Mouse (Mus musculus): ENCODE results near the gene Oas1e. TPM values are rescaled to one million over a fixed set of nuclear protein-coding genes. Genes with fewer than 3 reads are reported as not detected.
A peak's percentile ranks its signal among the peaks of the same experiment; 100 is the strongest.
"Not testable (repeated sequence)": the region's sequence is repeated elsewhere in the genome, so short reads cannot be mapped to it uniquely, and the experiment has no call there.

The Oas1e gene
- polyA plus RNA-seq (2016; fragmentation: Nextera tagmentation; extraction: Ambion mirVana), result not detected in 2 replicates

- H3K27ac ChIP-seq (replicated peaks); H3K27me3 ChIP-seq (replicated peaks; ENCODE audit: low read depth, poor library complexity, severe bottlenecking); H3K4me1 ChIP-seq; H3K36me3 ChIP-seq (replicated peaks); H3K4me3 ChIP-seq; DNase-seq (ENCODE audit: low spot score); H3K9me3 ChIP-seq: not testable (repeated sequence)
- 80% methylated on average over 9 of the region's 9 CpGs for WGBS
These were observed at the start of gene Oas1e for GRCm38 (mm10) chr5:120795480-120796034. Gene Oas1e (minus strand): TSS chr5:120795530.

GRCm38 (mm10) chr5:120844713-120845112, 49.4 kb upstream of the Oas1e start:
- no peaks in the 10 kb centered on the region for H3K36me3 ChIP-seq (replicated peaks)
- no peak overlapping the region for H3K4me3 ChIP-seq
- no peak for DNase-seq (ENCODE audit: low spot score)
- no peaks in the 10 kb centered on the region for H3K27me3 ChIP-seq (replicated peaks; ENCODE audit: low read depth, poor library complexity, severe bottlenecking)
- H3K4me1 ChIP-seq, result no peaks in the 10 kb centered on the region
- H3K27ac ChIP-seq (replicated peaks), result no peak overlapping the region
- no peaks in the 10 kb centered on the region for H3K9me3 ChIP-seq
- WGBS, result 82% methylated on average over 3 of the region's 3 CpGs

DNA sequence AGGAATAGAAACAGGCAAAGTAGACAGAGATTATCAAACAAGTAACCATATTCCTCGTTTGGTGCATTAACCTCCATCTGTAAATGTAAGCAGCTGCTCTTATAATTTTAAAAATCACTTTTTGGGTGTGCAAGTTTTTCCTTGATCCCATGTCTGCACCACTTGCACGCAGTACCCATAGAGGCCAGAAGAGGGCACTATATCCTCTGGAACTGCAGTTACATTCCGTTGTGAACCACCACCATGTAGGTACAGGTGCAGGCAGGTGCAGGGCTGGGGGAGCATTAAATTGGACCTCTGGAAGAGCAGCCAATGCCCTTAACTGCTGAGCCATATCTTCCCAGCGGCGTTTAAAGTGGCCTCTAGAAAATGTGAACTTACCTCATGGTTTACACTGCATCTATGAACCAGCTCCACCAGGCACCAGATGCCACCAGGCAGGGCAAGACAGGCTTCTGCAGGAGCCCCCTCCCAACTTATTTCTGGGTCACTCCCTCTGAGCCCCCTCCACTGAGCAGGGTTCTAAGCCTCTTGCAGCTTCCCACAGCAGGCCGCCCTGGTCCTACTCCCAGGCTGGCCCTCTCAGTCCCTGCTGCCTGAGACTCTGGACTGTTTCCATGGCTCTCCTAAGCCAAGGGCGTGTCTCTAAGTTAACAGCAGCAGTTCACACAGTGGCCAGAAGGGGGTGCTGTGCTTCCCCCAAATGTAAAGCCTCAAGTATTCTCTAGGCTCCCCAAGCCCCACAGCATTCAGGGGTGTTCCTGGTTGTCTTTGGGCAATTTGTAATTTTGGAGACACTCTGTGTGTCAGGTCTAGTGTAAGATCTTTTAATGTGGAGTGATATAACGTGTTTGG, 41.6 kb upstream of the Oas1e start:
- H3K4me1 ChIP-seq, result peaks cover 9% of the 10 kb centered on the region
- no peaks in the 10 kb centered on the region for H3K9me3 ChIP-seq
- DNase-seq (ENCODE audit: low spot score), result peak; percentile 60

GRCm38 (mm10) chr5:120833335-120834280, 38.3 kb upstream of the Oas1e start:
- Histone ChIP-seq H3K4me3 (no peak overlapping the region), H3K9me3 (no peaks in the 10 kb centered on the region), H3K27me3 (replicated peaks; ENCODE audit: low read depth, poor library complexity, severe bottlenecking) (peaks cover 19% of the 10 kb centered on the region), H3K36me3 (replicated peaks) (no peaks in the 10 kb centered on the region), H3K4me1 (peaks cover 9% of the 10 kb centered on the region), H3K27ac (replicated peaks) (no peak overlapping the region)
- no peak for DNase-seq (ENCODE audit: low spot score)
- WGBS, result 21% methylated on average over 17 of the region's 17 CpGs

More for the DNA sequence above, 41.6 kb upstream of the Oas1e start:
- 9% methylated on average over 8 of the region's 8 CpGs for WGBS
- no peaks in the 10 kb centered on the region for H3K36me3 ChIP-seq (replicated peaks)
- no peak overlapping the region for H3K4me3 ChIP-seq
- no peak overlapping the region for H3K27ac ChIP-seq (replicated peaks)
- H3K27me3 ChIP-seq (replicated peaks; ENCODE audit: low read depth, poor library complexity, severe bottlenecking), result peaks cover 19% of the 10 kb centered on the region

DNA sequence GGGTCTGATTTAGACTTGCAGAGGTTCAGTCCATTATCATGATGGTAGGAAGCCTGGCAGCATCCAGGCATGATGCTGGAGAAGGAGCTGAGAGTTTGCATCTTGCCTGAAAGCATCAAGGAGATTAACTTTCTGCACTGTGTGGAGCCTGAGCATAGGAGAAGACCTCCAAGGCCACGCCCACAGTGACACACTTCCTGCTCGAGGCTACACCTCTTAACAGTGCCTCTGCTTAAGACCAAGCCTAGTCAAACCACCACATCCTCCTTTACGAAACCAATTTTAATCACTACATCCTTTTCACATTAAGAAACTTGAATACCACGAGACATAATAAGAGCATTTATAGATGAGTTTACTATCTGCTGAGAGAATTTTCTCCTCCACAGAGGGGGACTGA, 35.7 kb upstream of the Oas1e start:
- no peak for DNase-seq (ENCODE audit: low spot score)
- H3K36me3 ChIP-seq (replicated peaks), result no peaks in the 10 kb centered on the region
- peaks cover 9% of the 10 kb centered on the region for H3K4me1 ChIP-seq
- WGBS, result 84% methylated on average over 4 of the region's 4 CpGs
- H3K4me3 ChIP-seq, result no peak overlapping the region
- H3K27ac ChIP-seq (replicated peaks), result no peak overlapping the region
- no peaks in the 10 kb centered on the region for H3K9me3 ChIP-seq
- peaks cover 16% of the 10 kb centered on the region for H3K27me3 ChIP-seq (replicated peaks; ENCODE audit: low read depth, poor library complexity, severe bottlenecking)

DNA sequence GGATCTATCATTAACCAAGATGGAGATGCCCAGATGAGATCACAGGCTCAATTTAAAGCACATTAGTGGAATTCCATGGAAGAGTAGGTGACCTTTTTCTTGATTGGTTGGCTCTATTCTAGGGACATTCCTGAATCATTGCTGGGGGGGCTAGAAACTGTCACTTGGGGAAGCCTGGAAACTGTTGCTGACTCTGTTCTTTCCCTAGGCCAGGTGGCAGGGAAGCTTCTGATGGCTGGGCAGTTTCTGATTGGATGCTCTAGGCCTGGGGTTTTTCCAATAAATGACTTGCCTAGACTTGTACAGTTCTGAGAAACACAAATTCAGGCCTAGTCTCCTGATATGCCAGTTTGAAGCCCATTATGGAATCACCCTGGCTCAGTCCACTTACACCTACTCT, 23.7 kb upstream of the Oas1e start:
- Histone ChIP-seq H3K4me1 (no peaks in the 10 kb centered on the region), H3K9me3 (peaks cover 14% of the 10 kb centered on the region; the same call in 1 of the 2 replicates), H3K27me3 (replicated peaks; ENCODE audit: low read depth, poor library complexity, severe bottlenecking) (no peaks in the 10 kb centered on the region), H3K36me3 (replicated peaks) (no peaks in the 10 kb centered on the region), H3K27ac (replicated peaks) (no peak overlapping the region), H3K4me3 (no peak overlapping the region)
- DNase-seq (ENCODE audit: low spot score), result no peak

DNA sequence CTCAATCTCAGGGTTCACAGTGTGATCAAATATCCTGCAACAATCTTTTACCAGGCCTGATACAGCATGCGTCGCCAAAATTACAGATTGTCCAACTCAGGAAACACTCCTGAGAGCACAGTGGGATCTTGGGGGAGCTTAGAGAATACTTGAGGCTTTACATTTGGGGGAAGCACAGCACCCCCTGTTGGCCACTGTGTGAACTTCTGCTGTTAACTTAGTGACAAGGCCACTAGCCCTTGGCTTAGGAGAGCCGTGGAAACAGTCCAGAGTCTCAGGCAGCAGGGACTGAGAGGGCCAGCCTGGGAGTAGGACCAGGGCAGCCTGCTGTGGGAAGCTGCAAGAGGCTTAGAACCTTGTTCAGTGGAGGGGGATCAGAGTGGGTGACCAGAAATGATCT, 20.6 kb upstream of the Oas1e start:
- Histone ChIP-seq H3K4me3 (no peak overlapping the region), H3K27me3 (replicated peaks; ENCODE audit: low read depth, poor library complexity, severe bottlenecking) (no peaks in the 10 kb centered on the region), H3K36me3 (replicated peaks) (no peaks in the 10 kb centered on the region), H3K4me1 (peaks cover 16% of the 10 kb centered on the region), H3K27ac (replicated peaks) (no peak overlapping the region), H3K9me3 (peaks cover 14% of the 10 kb centered on the region; the same call in 1 of the 2 replicates)
- peak; percentile 27 for DNase-seq (ENCODE audit: low spot score)
- 65% methylated on average over 3 of the region's 3 CpGs for WGBS

DNA sequence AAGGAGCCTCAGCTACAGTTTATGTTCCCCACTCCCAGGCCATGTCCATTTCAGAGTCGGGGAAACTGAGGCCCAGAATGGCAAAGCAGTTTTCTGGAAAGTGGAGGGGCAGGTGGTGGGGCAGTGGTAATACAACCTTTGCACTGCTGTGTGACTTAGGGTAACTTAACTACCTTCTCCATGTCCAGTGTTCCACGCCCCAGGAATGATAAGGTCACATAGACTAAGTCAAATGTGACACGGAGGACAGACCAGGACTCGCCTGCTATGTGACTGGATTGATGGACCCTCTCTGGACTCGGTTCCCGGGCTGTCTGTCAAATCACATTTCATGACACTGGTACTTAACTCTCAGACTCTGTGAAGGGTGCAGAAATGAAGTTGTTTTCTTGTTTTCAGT, 17.7 kb upstream of the Oas1e start:
- Histone ChIP-seq H3K4me1 (peaks cover 16% of the 10 kb centered on the region), H3K9me3 (no peaks in the 10 kb centered on the region), H3K27ac (replicated peaks) (no peak overlapping the region), H3K36me3 (replicated peaks) (no peaks in the 10 kb centered on the region), H3K27me3 (replicated peaks; ENCODE audit: low read depth, poor library complexity, severe bottlenecking) (no peaks in the 10 kb centered on the region), H3K4me3 (peak overlapping the region; percentile 47)
- 83% methylated on average over 6 of the region's 6 CpGs for WGBS
- no peak for DNase-seq (ENCODE audit: low spot score)

- H3K9me3 ChIP-seq, result no peaks in the 10 kb centered on the region
- H3K36me3 ChIP-seq (replicated peaks), result no peaks in the 10 kb centered on the region
- peak; percentile 83 for DNase-seq (ENCODE audit: low spot score)
- no peaks in the 10 kb centered on the region for H3K27me3 ChIP-seq (replicated peaks; ENCODE audit: low read depth, poor library complexity, severe bottlenecking)
- H3K4me3 ChIP-seq, result peak within 1 kb of the TSS; percentile 47
- H3K4me1 ChIP-seq, result peaks cover 16% of the 10 kb centered on the region
- WGBS, result 7% methylated on average over 18 of the region's 18 CpGs
- H3K27ac ChIP-seq (replicated peaks), result peak within 1 kb of the TSS; percentile 66
These were observed 16.9 kb upstream of the Oas1e start, which contains the start of gene Oas1c for GRCm38 (mm10) chr5:120811951-120812819. Gene Oas1c (minus strand): TSS chr5:120812514.

GRCm38 (mm10) chr5:120809171-120809570, 13.8 kb upstream of the Oas1e start:
- WGBS, result 46% methylated on average over 6 of the region's 6 CpGs
- H3K4me3 ChIP-seq, result no peak overlapping the region
- no peak overlapping the region for H3K27ac ChIP-seq (replicated peaks)
- DNase-seq (ENCODE audit: low spot score), result no peak
- no peaks in the 10 kb centered on the region for H3K36me3 ChIP-seq (replicated peaks)
- H3K4me1 ChIP-seq, result peaks cover 16% of the 10 kb centered on the region
- no peaks in the 10 kb centered on the region for H3K9me3 ChIP-seq
- no peaks in the 10 kb centered on the region for H3K27me3 ChIP-seq (replicated peaks; ENCODE audit: low read depth, poor library complexity, severe bottlenecking)

DNA sequence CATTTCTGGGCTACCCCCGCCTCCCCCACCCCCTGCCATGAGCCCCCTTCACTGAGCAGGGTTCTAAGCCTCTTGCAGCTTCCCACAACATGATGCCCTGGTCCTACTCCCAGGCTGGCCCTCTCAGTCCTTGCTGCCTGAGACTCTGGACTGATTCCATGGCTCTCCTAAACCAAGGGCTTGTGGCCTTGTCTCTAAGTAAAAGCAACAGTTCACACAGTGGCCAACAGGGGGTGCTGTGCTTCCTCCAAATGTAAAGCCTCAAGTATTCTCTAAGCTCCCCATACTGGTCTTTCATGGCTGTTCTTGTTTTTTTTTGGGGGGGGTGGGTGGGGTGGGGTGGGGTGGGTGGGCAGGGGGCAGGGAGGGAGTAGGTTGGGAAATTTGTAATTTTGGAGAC, 11.1 kb upstream of the Oas1e start:
- DNase-seq (ENCODE audit: low spot score), result peak; percentile 61
- Histone ChIP-seq H3K27me3 (replicated peaks; ENCODE audit: low read depth, poor library complexity, severe bottlenecking) (no peaks in the 10 kb centered on the region), H3K9me3 (no peaks in the 10 kb centered on the region), H3K36me3 (replicated peaks) (no peaks in the 10 kb centered on the region), H3K4me3 (no peak overlapping the region), H3K4me1 (peaks cover 3% of the 10 kb centered on the region), H3K27ac (replicated peaks) (no peak overlapping the region)
- WGBS, result 67% methylated on average over 1 of the region's 1 CpGs

All from embryonic facial prominence, embryonic 10.5 days (tissue).